Mouse (Mus musculus) bone marrow macrophage, adult 2 months (primary cell): Measurements from ENCODE around the gene Myo1b. TPM values are rescaled to one million over a fixed set of nuclear protein-coding genes. Genes with fewer than 3 reads are reported as not detected.

Experiments
- H3K27ac ChIP-seq: 2 replicates; pipeline ENCODE4 v1.5.1; 2012; ENCODE audit warnings: low read depth, low read length; ENCODE audit not compliant: insufficient read depth
- H3K4me1 ChIP-seq: 2 replicates; pipeline ENCODE4 v1.6.1; 2012; ENCODE audit warnings: low read length; ENCODE audit not compliant: control insufficient read depth, insufficient read depth
- H3K4me3 ChIP-seq: 2 replicates; pipeline ENCODE4 v1.5.1; 2012; ENCODE audit warnings: mild to moderate bottlenecking, low read length, moderate library complexity; ENCODE audit not compliant: insufficient read depth
- CTCF ChIP-seq: IDR thresholded peaks from 2 replicates; pipeline ENCODE4 v1.5.1; 2012; ENCODE audit warnings: low read depth, mild to moderate bottlenecking, low read length, moderate library complexity
- POLR2A ChIP-seq: IDR thresholded peaks from 2 replicates; pipeline ENCODE4 v1.6.1; 2012; ENCODE audit warnings: mild to moderate bottlenecking, low read depth, low read length, borderline replicate concordance
- polyA plus RNA-seq: library from polyadenylated mRNA; stranded (reverse); fragments of >200 nt; gene quantifications from 2 replicates; pipeline ENCODE4 v1.2.4, GENCODE M21; 2012; ENCODE audit not compliant: missing spikeins, insufficient read depth, insufficient read length

Myo1b gene
- polyA plus RNA-seq, 1 experiment: 1.2 TPM

GRCm38 (mm10) chr1:51739252-51739852 lies 176.5 kb downstream of the Myo1b start:
- Histone ChIP-seq H3K27ac (no peak overlapping the region), H3K4me1 (peaks cover 2% of the 10 kb centered on the region), H3K4me3 (no peak overlapping the region)
- TF ChIP-seq POLR2A (no peak), CTCF (no peak)

- no peak overlapping the region for H3K4me3 ChIP-seq
- H3K27ac ChIP-seq: no peak overlapping the region
- TF ChIP-seq CTCF: no peak
- TF ChIP-seq POLR2A: no peak
- peaks cover 2% of the 10 kb centered on the region for H3K4me1 ChIP-seq
These were observed 179.0 kb downstream of the Myo1b start for GRCm38 (mm10) chr1:51736822-51737221.

GRCm38 (mm10) chr1:51734721-51735120 lies 181.2 kb downstream of the Myo1b start:
- Histone ChIP-seq H3K4me3 (no peak overlapping the region), H3K27ac (no peak overlapping the region), H3K4me1 (peaks cover 2% of the 10 kb centered on the region)
- no peak for TF ChIP-seq CTCF
- no peak for TF ChIP-seq POLR2A

- no peak overlapping the region for H3K27ac ChIP-seq
- no peak for TF ChIP-seq POLR2A
- no peak for TF ChIP-seq CTCF
- H3K4me1 ChIP-seq: no peaks in the 10 kb centered on the region
- H3K4me3 ChIP-seq: no peak overlapping the region
These were observed 186.5 kb downstream of the Myo1b start for GRCm38 (mm10) chr1:51729407-51729806.

- TF ChIP-seq POLR2A (no peak), CTCF (no peak)
- Histone ChIP-seq H3K27ac (no peak overlapping the region), H3K4me1 (no peaks in the 10 kb centered on the region), H3K4me3 (no peak overlapping the region)
These were observed 187.1 kb downstream of the Myo1b start for GRCm38 (mm10) chr1:51728816-51729215.

- TF ChIP-seq CTCF (no peak), POLR2A (no peak)
- Histone ChIP-seq H3K27ac (no peak overlapping the region), H3K4me3 (no peak overlapping the region), H3K4me1 (no peaks in the 10 kb centered on the region)
These were observed 195.8 kb downstream of the Myo1b start for GRCm38 (mm10) chr1:51719897-51720673.

- TF ChIP-seq POLR2A (no peak), CTCF (no peak)
- Histone ChIP-seq H3K4me3 (no peak overlapping the region), H3K4me1 (no peaks in the 10 kb centered on the region), H3K27ac (no peak overlapping the region)
These were observed 205.0 kb downstream of the Myo1b start for GRCm38 (mm10) chr1:51710831-51711230.

GRCm38 (mm10) chr1:51706106-51706505 lies 209.8 kb downstream of the Myo1b start:
- H3K4me1 ChIP-seq: no peaks in the 10 kb centered on the region
- H3K27ac ChIP-seq: no peak overlapping the region
- no peak overlapping the region for H3K4me3 ChIP-seq
- TF ChIP-seq CTCF (no peak), POLR2A (no peak)

GRCm38 (mm10) chr1:51704610-51705009 lies 211.3 kb downstream of the Myo1b start:
- Histone ChIP-seq H3K4me3 (no peak overlapping the region), H3K27ac (no peak overlapping the region), H3K4me1 (no peaks in the 10 kb centered on the region)
- TF ChIP-seq CTCF (no peak), POLR2A (no peak)

Other genes with a start within 250 kb of the Myo1b start
- gene Stat4, start 71.1 kb upstream of the Myo1b start, polyA plus RNA-seq: 5.4 and 6.4 TPM in 2 replicates
- 127 and 140 TPM in 2 replicates for gene Stat1, start 203.4 kb upstream of the Myo1b start, polyA plus RNA-seq